Mouse (Mus musculus): ENCODE data around the gene Camk2g.

DNA sequence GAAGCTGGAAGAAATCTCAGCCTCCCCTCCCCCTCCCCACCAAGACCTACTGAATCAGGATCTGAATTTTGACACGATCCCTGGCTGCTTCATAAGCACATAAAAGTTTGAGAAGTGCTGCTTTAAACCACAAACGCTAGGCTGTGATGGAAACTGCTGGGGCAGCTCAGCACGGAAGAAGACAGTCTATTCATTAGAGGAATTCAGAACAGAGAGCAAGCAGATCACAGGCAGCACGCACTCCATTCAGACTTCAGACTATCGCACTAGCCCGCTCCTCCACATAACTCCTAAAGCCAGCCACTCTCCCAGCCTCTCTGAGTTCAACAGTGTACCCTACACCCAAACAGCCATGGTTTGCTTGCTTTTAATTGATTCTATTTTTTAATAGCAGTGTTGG is 18.2 kb downstream of the Camk2g start:
- TF ChIP-seq MAFK (IDR thresholded peaks at IDR 0.05; ENCODE audit: insufficient read depth, low read depth, low read length) (no peak), ZNF384 (IDR thresholded peaks at IDR 0.05; ENCODE audit: low read depth, low read length) (no peak), CHD2 (IDR thresholded peaks at IDR 0.05; ENCODE audit: low read depth, low read length) (no peak), HCFC1 (IDR thresholded peaks at IDR 0.05; ENCODE audit: borderline replicate concordance, insufficient read depth, low read length) (no peak), ZC3H11A (IDR thresholded peaks at IDR 0.05; ENCODE audit: borderline replicate concordance, low read depth, low read length) (no peak)
